9 mouse cellular contexts compared by ENCODE assay signal in genomic region chr6:108606231-108606630, GRCm38 (mm10). TPM values are rescaled to one million over a fixed set of nuclear protein-coding genes. Genes with fewer than 3 reads are reported as not detected.
A peak's percentile ranks its signal among the peaks of the same experiment; 100 is the strongest.
DNase-seq lines count a peak whose midpoint lies in the region; ATAC-seq and TF ChIP-seq lines count a peak whose summit lies in the region.
"Had no signal": no experiment of that assay in that cellular context is flagged by ENCODE, and none has a peak within 500 bp of the region (broad histone marks: within the 10 kb centered on the region; RNA-seq: fewer than 3 reads in every experiment).

No protein-coding gene starts in this region.

- TF ChIP-seq CTCF in brain, embryonic 14.5 days (IDR thresholded peaks at IDR 0.05; ENCODE audit: borderline replicate concordance, extremely low read depth, insufficient read depth, insufficient read length): no peak
- TF ChIP-seq CTCF in lung, embryonic 14.5 days (IDR thresholded peaks at IDR 0.05; ENCODE audit: low read depth): no peak

- H3K27me3 ChIP-seq in heart, embryonic 12.5 days (replicated peaks): no peaks in the 10 kb centered on the region
- no peaks in the 10 kb centered on the region for H3K27me3 ChIP-seq in lung, embryonic 14.5 days (ENCODE audit: insufficient read depth, low read length)
- H3K27me3 ChIP-seq: liver, embryonic 15.5 days had no signal

- TF ChIP-seq POLR2A in brain, embryonic 14.5 days (IDR thresholded peaks at IDR 0.05; ENCODE audit: borderline replicate concordance, extremely low read depth, insufficient read depth, insufficient read length, poor library complexity, severe bottlenecking): no peak

- peaks cover 14% of the 10 kb centered on the region for H3K4me1 ChIP-seq in heart, embryonic 12.5 days (replicated peaks)
- H3K4me1 ChIP-seq in lung, embryonic 14.5 days (ENCODE audit: insufficient read depth): no peaks in the 10 kb centered on the region
- H3K4me1 ChIP-seq: liver, embryonic 15.5 days had no signal

- no peak for ATAC-seq in heart, embryonic 12.5 days (ENCODE audit: insufficient number of reproducible peaks, low FRiP score)
- no peak for ATAC-seq in lung, embryonic 14.5 days (ENCODE audit: insufficient read depth)
- ATAC-seq in granulocyte monocyte progenitor cell, adult 5-6 weeks (replicated peaks; ENCODE audit: poor library complexity, severe bottlenecking): no peak

- 74% methylated on average over 8 of the region's 8 CpGs for WGBS in heart, embryonic 12.5 days
- WGBS in lung, embryonic 14.5 days: 77% methylated on average over 8 of the region's 8 CpGs

- H3K4me3 ChIP-seq in heart, embryonic 12.5 days: no peak overlapping the region
- no peak overlapping the region for H3K4me3 ChIP-seq in lung, embryonic 14.5 days (ENCODE audit: low read depth, low read length)
- H3K4me3 ChIP-seq: liver, embryonic 15.5 days had no signal

- H3K27ac ChIP-seq in heart, embryonic 12.5 days (ENCODE audit: poor library complexity, severe bottlenecking): no peak overlapping the region
- H3K27ac ChIP-seq in lung, embryonic 14.5 days (ENCODE audit: low read depth): no peak overlapping the region
- H3K27ac ChIP-seq: liver, embryonic 15.5 days had no signal

- H3K9me3 ChIP-seq in heart, embryonic 12.5 days (replicated peaks): no peaks in the 10 kb centered on the region
- no peaks in the 10 kb centered on the region for H3K9me3 ChIP-seq in lung, embryonic 14.5 days (ENCODE audit: low read depth, low read length)
- H3K9me3 ChIP-seq: liver, embryonic 15.5 days had no signal

- H3K36me3 ChIP-seq in heart, embryonic 12.5 days: no peaks in the 10 kb centered on the region
- H3K36me3 ChIP-seq in lung, embryonic 14.5 days (ENCODE audit: insufficient read depth): no peaks in the 10 kb centered on the region
- H3K36me3 ChIP-seq: liver, embryonic 15.5 days had no signal

- intact Hi-C loops in heart, postnatal 25 days (cut with DNase I): no loop called here

- DNase-seq in heart, adult 18-20 months: peak; percentile 46 to 64
- DNase-seq in brain, embryonic 14.5 days (ENCODE audit: low read depth): peak; percentile 35
- peak; percentile 37 for DNase-seq in heart, postnatal 25 days (ENCODE audit: low spot score)
- peak; percentile 23 for DNase-seq in lung, embryonic 14.5 days
- no peak for DNase-seq in spleen, postnatal 4 days (ENCODE audit: low spot score in 2 of 2)
- no peak for DNase-seq in natural killer cell, adult 2 months (ENCODE audit: low spot score in 2 of 2)

- no peak overlapping the region for H3K4me2 ChIP-seq in heart, embryonic 12.5 days
- H3K4me2 ChIP-seq in lung, embryonic 14.5 days: no peak overlapping the region
- H3K4me2 ChIP-seq: liver, embryonic 15.5 days had no signal

- H3K9ac ChIP-seq in heart, embryonic 12.5 days: no peak overlapping the region
- H3K9ac ChIP-seq in lung, embryonic 14.5 days: no peak overlapping the region
- H3K9ac ChIP-seq: liver, embryonic 15.5 days had no signal

RNA-seq across cellular contexts. Expression of gene Bhlhe40, which starts 54.2 kb away (rescaled TPM):
- 10 to 100 TPM; 25.9 to 33.9 TPM for total RNA-seq in heart, adult 18-20 months (2021)
- polyA plus RNA-seq in heart, embryonic 12.5 days (2016; fragmentation: Nextera tagmentation; extraction: Ambion mirVana): 22.4 and 23.8 TPM in 2 replicates
- polyA plus RNA-seq in brain, embryonic 14.5 days (2012; rRNA removed): 2.2 and 4.0 TPM in 2 replicates
- total RNA-seq in heart, postnatal 25 days (2021): 10 to 100 TPM; 30.2 to 62.0 TPM
- 8.8 and 12.1 TPM in 2 replicates for polyA plus RNA-seq in lung, embryonic 14.5 days (2014; fragmentation: Nextera tagmentation; extraction: Ambion mirVana)
- total RNA-seq in granulocyte monocyte progenitor cell, adult 5-6 weeks (2014; fragmentation: Nextera tagmentation): 1.7 and 2.1 TPM in 2 replicates
- 3.5 and 5.9 TPM in 2 replicates for total RNA-seq in granulocyte monocyte progenitor cell, adult 5-6 weeks (2017)

Comparison
In these comparisons a context has a peak if more than half of its experiments do, and no peak if none do; other contexts are left out.
1. DNase-seq: peak in heart, adult 18-20 months (2 of 2), brain, embryonic 14.5 days (single experiment), heart, postnatal 25 days (single experiment) and lung, embryonic 14.5 days (single experiment); none in spleen, postnatal 4 days (0 of 2) and natural killer cell, adult 2 months (0 of 2).